Mouse (Mus musculus) MEL (cell line): ENCODE measurements around the gene Cers6.

Experiments used
- CHD2 ChIP-seq: IDR thresholded peaks from 2 replicates; pipeline ENCODE4 v1.6.1; 2011; ENCODE audit warnings: low read length, improper control_type of control experiment
- CTCF ChIP-seq, 3 experiments: IDR thresholded peaks in 2 of 3; conservative IDR thresholded peaks in 1 of 3; 2 replicates each; pipeline ENCODE4 v1.5.1; 2011 to 2012; ENCODE audit warnings: low read length in 3 of 3, low read depth in 2 of 3, mild to moderate bottlenecking in 2 of 3, improper control_type of control experiment in 1 of 3, inconsistent platforms in 1 of 3, mixed read lengths in 1 of 3, moderate library complexity in 1 of 3; ENCODE audit not compliant: control insufficient read depth in 1 of 3, insufficient read depth in 1 of 3, poor library complexity in 1 of 3, severe bottlenecking in 1 of 3
- ELF1 ChIP-seq: IDR thresholded peaks from 2 replicates; pipeline ENCODE4 v1.6.1; 2014; ENCODE audit warnings: low read depth, mild to moderate bottlenecking, inconsistent platforms, low read length, improper control_type of control experiment, moderate library complexity
- JUND ChIP-seq: IDR thresholded peaks from 2 replicates; pipeline ENCODE4 v1.6.1; 2011; ENCODE audit warnings: low read depth, mild to moderate bottlenecking, improper control_type of control experiment, low read length
- KAT2A ChIP-seq: conservative IDR thresholded peaks from 2 replicates; pipeline ENCODE4 v1.6.1; 2012; ENCODE audit warnings: low read depth, low read length, improper control_type of control experiment, inconsistent platforms
- MAFK ChIP-seq: IDR thresholded peaks from 2 replicates; pipeline ENCODE4 v1.6.1; 2011; ENCODE audit warnings: low read depth, mild to moderate bottlenecking, low read length, improper control_type of control experiment, borderline replicate concordance
- MAX ChIP-seq: IDR thresholded peaks from 2 replicates; pipeline ENCODE4 v1.6.1; 2011; ENCODE audit warnings: low read length, improper control_type of control experiment
- POLR2A ChIP-seq, 2 experiments: IDR thresholded peaks; 2 replicates each; pipeline ENCODE4 v1.6.1; 2011 to 2012; ENCODE audit warnings: low read length in 2 of 2, mild to moderate bottlenecking in 2 of 2, control low read depth in 1 of 2, improper control_type of control experiment in 1 of 2, low read depth in 1 of 2, moderate library complexity in 1 of 2; ENCODE audit not compliant: control insufficient read depth in 1 of 2, insufficient read depth in 1 of 2, poor library complexity in 1 of 2
- POLR2AphosphoS2 ChIP-seq: IDR thresholded peaks from 2 replicates; pipeline ENCODE4 v1.6.1; 2011; ENCODE audit warnings: low read length, improper control_type of control experiment
- RCOR1 ChIP-seq: IDR thresholded peaks from 2 replicates; pipeline ENCODE4 v1.6.1; 2012; ENCODE audit warnings: low read depth, mild to moderate bottlenecking, inconsistent platforms, low read length, improper control_type of control experiment
- ZKSCAN1 ChIP-seq: IDR thresholded peaks from 2 replicates; pipeline ENCODE4 v1.6.1; 2012; ENCODE audit warnings: low read depth, mild to moderate bottlenecking, inconsistent platforms, low read length, improper control_type of control experiment, moderate library complexity

DNA sequence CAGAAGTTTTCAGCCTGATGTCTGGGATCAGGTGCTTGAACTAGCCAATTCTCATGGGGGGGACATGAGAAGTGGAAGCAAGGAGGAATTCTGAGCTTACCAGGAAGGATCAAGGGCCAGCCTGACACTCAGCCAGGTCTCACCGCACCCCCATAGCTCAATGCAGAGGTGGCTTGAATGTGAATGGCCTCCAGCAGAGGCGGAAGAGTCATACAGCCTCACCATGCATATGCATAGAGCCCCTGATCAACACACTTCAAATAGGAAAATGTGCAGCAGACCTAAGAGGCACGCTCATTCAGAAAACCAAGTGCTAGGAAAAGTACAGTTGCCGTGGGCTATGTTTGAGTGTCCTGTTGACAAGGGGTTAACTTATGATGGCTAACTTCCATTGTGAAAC, 42.2 kb upstream of the Cers6 start:
- TF ChIP-seq CHD2 (no peak), ZKSCAN1 (no peak), POLR2AphosphoS2 (no peak), ELF1 (no peak), RCOR1 (no peak), KAT2A (no peak), MAFK (no peak), CTCF (IDR thresholded peaks at IDR 0.05 in 2 of 3, conservative IDR thresholded peaks at IDR 0.05 in 1 of 3; ENCODE audit: control insufficient read depth in 1 of 3, insufficient read depth in 1 of 3, low read depth in 2 of 3, low read length in 3 of 3, poor library complexity in 1 of 3, severe bottlenecking in 1 of 3) (no peak), POLR2A (IDR thresholded peaks at IDR 0.05; ENCODE audit: control insufficient read depth in 1 of 2, insufficient read depth in 1 of 2, low read depth in 1 of 2, low read length in 2 of 2, poor library complexity in 1 of 2) (no peak), MAX (no peak), JUND (no peak)
